ENCODE assay signal across 12 mouse cellular contexts in genomic region chr2:68381881-68382280, GRCm38 (mm10).
A peak's percentile ranks its signal among the peaks of the same experiment; 100 is the strongest.
DNase-seq lines count a peak whose midpoint lies in the region; ATAC-seq and TF ChIP-seq lines count a peak whose summit lies in the region.
"Had no signal": no experiment of that assay in that cellular context is flagged by ENCODE, and none has a peak within 500 bp of the region (broad histone marks: within the 10 kb centered on the region; RNA-seq: fewer than 3 reads in every experiment).

No protein-coding gene starts in this region.

- TF ChIP-seq CTCF in thymus, adult 2 months (IDR thresholded peaks at IDR 0.05; ENCODE audit: borderline replicate concordance, control insufficient read depth, extremely low read depth, insufficient read depth, low read length, poor library complexity) = no peak

- WGBS in heart, embryonic 13.5 days = 74% methylated on average over 4 of the region's 4 CpGs
- WGBS in thymus, adult 2 months = 72% methylated on average over 4 of the region's 4 CpGs
- WGBS in macrophage (ENCODE audit: missing documents) = 77% methylated on average over 4 of the region's 4 CpGs

- H3K79me2 ChIP-seq in macrophage (ENCODE audit: inconsistent target) = no peaks in the 10 kb centered on the region

- H3K4me2 ChIP-seq in heart, embryonic 13.5 days = no peak overlapping the region
- H3K4me2 ChIP-seq: hindbrain, embryonic 15.5 days; lung, embryonic 15.5 days had no signal

- no peak for DNase-seq in heart, postnatal 25 days (ENCODE audit: low spot score)
- peak; percentile 29 for DNase-seq in thymus, adult 2 months
- DNase-seq in thymus, postnatal 10 days (ENCODE audit: low spot score in 2 of 2) = no peak
- no peak for DNase-seq in lung, postnatal 25 days (ENCODE audit: low spot score)
- DNase-seq in left cerebral cortex, postnatal 10 days (ENCODE audit: extremely low spot score in 1 of 2, low spot score in 2 of 2) = no peak
- DNase-seq in spleen, postnatal 14 days (ENCODE audit: low spot score in 2 of 2) = no peak
- DNase-seq: adrenal gland, adult 8-10 months; gastrocnemius, postnatal 10 days had no signal

- no peaks in the 10 kb centered on the region for H3K9me3 ChIP-seq in heart, embryonic 13.5 days
- H3K9me3 ChIP-seq: hindbrain, embryonic 15.5 days; lung, embryonic 15.5 days had no signal

- H3K4me1 ChIP-seq in heart, embryonic 13.5 days = peaks cover 83% of the 10 kb centered on the region
- H3K4me1 ChIP-seq in thymus, adult 2 months (replicated peaks; ENCODE audit: control insufficient read depth, insufficient read depth, low read length) = peaks cover 37% of the 10 kb centered on the region

- 0 out of 2 replicates have a peak overlapping the region, but pooled peaks have one; percentile 7 for H3K27ac ChIP-seq in heart, embryonic 13.5 days (replicated peaks)
- peak overlapping the region; percentile 80 for H3K27ac ChIP-seq in thymus, adult 2 months (ENCODE audit: control insufficient read depth, insufficient read depth, low read length)
- H3K27ac ChIP-seq in macrophage = peak overlapping the region; percentile 57
- H3K27ac ChIP-seq: hindbrain, embryonic 15.5 days; lung, embryonic 15.5 days had no signal

- no peak for ATAC-seq in heart, embryonic 13.5 days (ENCODE audit: extremely low read depth, insufficient number of reproducible peaks, low FRiP score, low TSS enrichment)

- H3K27me3 ChIP-seq in heart, embryonic 13.5 days (replicated peaks) = no peaks in the 10 kb centered on the region
- H3K27me3 ChIP-seq in thymus, adult 2 months (ENCODE audit: control insufficient read depth, insufficient read depth, low read length) = no peaks in the 10 kb centered on the region
- H3K27me3 ChIP-seq: hindbrain, embryonic 15.5 days; lung, embryonic 15.5 days had no signal

- intact Hi-C loops in heart, postnatal 25 days (cut with DNase I) = no loop called here
- intact Hi-C loops in left cerebral cortex, postnatal 10 days (cut with DNase I) = no loop called here

- H3K4me3 ChIP-seq in heart, embryonic 13.5 days = no peak overlapping the region
- no peak overlapping the region for H3K4me3 ChIP-seq in thymus, adult 2 months (ENCODE audit: control insufficient read depth, insufficient read depth, low read length)
- no peak overlapping the region for H3K4me3 ChIP-seq in macrophage (ENCODE audit: inconsistent target)
- H3K4me3 ChIP-seq: hindbrain, embryonic 15.5 days; lung, embryonic 15.5 days had no signal

- peaks cover 26% of the 10 kb centered on the region for H3K36me3 ChIP-seq in heart, embryonic 13.5 days
- no peaks in the 10 kb centered on the region for H3K36me3 ChIP-seq in thymus, adult 2 months (ENCODE audit: control insufficient read depth, insufficient read depth, low read length)
- no peaks in the 10 kb centered on the region for H3K36me3 ChIP-seq in macrophage (ENCODE audit: inconsistent target)
- H3K36me3 ChIP-seq: hindbrain, embryonic 15.5 days; lung, embryonic 15.5 days had no signal

- peak overlapping the region; percentile 15; the same call in 1 of the 2 replicates for H3K9ac ChIP-seq in heart, embryonic 13.5 days
- H3K9ac ChIP-seq: hindbrain, embryonic 15.5 days; lung, embryonic 15.5 days had no signal

- no peak for TF ChIP-seq POLR2A in thymus, adult 2 months (IDR thresholded peaks at IDR 0.05; ENCODE audit: control insufficient read depth, extremely low read depth, insufficient read depth, low read length, poor library complexity)

Comparison
In these comparisons a context has a peak if more than half of its experiments do, and no peak if none do; other contexts are left out.
1. H3K27ac ChIP-seq: peak in every context shown above with its lines; median percentile 80 in thymus, adult 2 months; 57 in macrophage; 7 in heart, embryonic 13.5 days.